In genomic region chr19:41777514-41777913, GRCm38 (mm10) we compare ENCODE assay signal across 13 mouse cellular contexts. TPM values are rescaled to one million over a fixed set of nuclear protein-coding genes. Genes with fewer than 3 reads are reported as not detected.
DNase-seq lines count a peak whose midpoint lies in the region; ATAC-seq and TF ChIP-seq lines count a peak whose summit lies in the region.
"Had no signal": no experiment of that assay in that cellular context is flagged by ENCODE, and none has a peak within 500 bp of the region (broad histone marks: within the 10 kb centered on the region; RNA-seq: fewer than 3 reads in every experiment).

No protein-coding gene starts in this region.

- ATAC-seq in liver, embryonic 14.5 days (ENCODE audit: insufficient read depth) = no peak
- no peak for ATAC-seq in liver, embryonic 12.5 days
- ATAC-seq: forebrain, embryonic 13.5 days had no signal

- TF ChIP-seq CTCF in liver, embryonic 14.5 days (IDR thresholded peaks at IDR 0.05; ENCODE audit: low read depth) = peak; percentile 41; the same call in 1 of the 2 replicates

- 87% methylated on average over 6 of the region's 6 CpGs for WGBS in heart, embryonic 10.5 days
- WGBS in liver, embryonic 14.5 days (ENCODE audit: insufficient replicate concordance) = 81% methylated on average over 6 of the region's 6 CpGs
- 84% methylated on average over 6 of the region's 6 CpGs for WGBS in liver, embryonic 12.5 days (ENCODE audit: insufficient replicate concordance)

- H3K9ac ChIP-seq in liver, embryonic 14.5 days (replicated peaks) = no peak overlapping the region
- H3K9ac ChIP-seq in liver, embryonic 12.5 days = no peak overlapping the region
- H3K9ac ChIP-seq: forebrain, embryonic 13.5 days; kidney, embryonic 15.5 days; limb, embryonic 13.5 days had no signal

- H3K4me3 ChIP-seq in heart, embryonic 10.5 days = no peak overlapping the region
- no peak overlapping the region for H3K4me3 ChIP-seq in liver, embryonic 14.5 days (ENCODE audit: insufficient read depth in 1 of 2, low read depth in 2 of 2, low read length in 2 of 2)
- H3K4me3 ChIP-seq in liver, embryonic 12.5 days = no peak overlapping the region
- H3K4me3 ChIP-seq: forebrain, embryonic 13.5 days; kidney, embryonic 15.5 days; limb, embryonic 13.5 days; megakaryocyte, embryonic 14.5 days had no signal

- no peak overlapping the region for H3K4me2 ChIP-seq in liver, embryonic 14.5 days (ENCODE audit: low read depth)
- no peak overlapping the region for H3K4me2 ChIP-seq in liver, embryonic 12.5 days
- H3K4me2 ChIP-seq: forebrain, embryonic 13.5 days; kidney, embryonic 15.5 days; limb, embryonic 13.5 days had no signal

- no peak overlapping the region for H3K27ac ChIP-seq in heart, embryonic 10.5 days
- H3K27ac ChIP-seq in liver, embryonic 14.5 days = no peak overlapping the region
- H3K27ac ChIP-seq in liver, embryonic 12.5 days = no peak overlapping the region
- H3K27ac ChIP-seq: forebrain, embryonic 13.5 days; kidney, embryonic 15.5 days; limb, embryonic 13.5 days had no signal

- peak; percentile 15 for DNase-seq in adrenal gland, adult 2 months
- DNase-seq in adrenal gland, adult 18-20 months (ENCODE audit: low spot score in 2 of 2) = no peak
- DNase-seq in heart, adult 11 months = peak; percentile 70
- no peak for DNase-seq in heart, embryonic 10.5 days (ENCODE audit: low spot score)
- DNase-seq in liver, embryonic 14.5 days (ENCODE audit: low read depth in 3 of 3, low spot score in 3 of 3) = no peak
- peak; percentile 31 to 60 for DNase-seq in adrenal gland, postnatal 36 days
- DNase-seq in neural tube, embryonic 10.5 days (ENCODE audit: extremely low spot score, low spot score) = no peak
- DNase-seq: layer of hippocampus, postnatal 36 days had no signal

- no peaks in the 10 kb centered on the region for H3K9me3 ChIP-seq in heart, embryonic 10.5 days
- no peaks in the 10 kb centered on the region for H3K9me3 ChIP-seq in liver, embryonic 14.5 days (ENCODE audit: control insufficient read depth, low read length)
- no peaks in the 10 kb centered on the region for H3K9me3 ChIP-seq in liver, embryonic 12.5 days (replicated peaks)
- H3K9me3 ChIP-seq: forebrain, embryonic 13.5 days; kidney, embryonic 15.5 days; limb, embryonic 13.5 days; megakaryocyte, embryonic 14.5 days had no signal

- H3K4me1 ChIP-seq in heart, embryonic 10.5 days = no peaks in the 10 kb centered on the region
- H3K4me1 ChIP-seq in liver, embryonic 14.5 days (replicated peaks; ENCODE audit: control insufficient read depth in 2 of 2, insufficient read depth in 2 of 2, low read length in 1 of 2) = no peaks in the 10 kb centered on the region
- H3K4me1 ChIP-seq in liver, embryonic 12.5 days = no peaks in the 10 kb centered on the region
- H3K4me1 ChIP-seq: kidney, embryonic 15.5 days; limb, embryonic 13.5 days had no signal

- H3K36me3 ChIP-seq in heart, embryonic 10.5 days = peaks cover 79% of the 10 kb centered on the region
- peaks cover 93% of the 10 kb centered on the region for H3K36me3 ChIP-seq in liver, embryonic 14.5 days (replicated peaks; ENCODE audit: control insufficient read depth, insufficient read depth, low read depth)
- peaks cover 97% of the 10 kb centered on the region for H3K36me3 ChIP-seq in liver, embryonic 12.5 days

- no peak for TF ChIP-seq EP300 in liver, embryonic 14.5 days (IDR thresholded peaks at IDR 0.05; ENCODE audit: low read depth)

- H3K27me3 ChIP-seq in heart, embryonic 10.5 days (ENCODE audit: insufficient read depth, poor library complexity, severe bottlenecking) = no peaks in the 10 kb centered on the region
- no peaks in the 10 kb centered on the region for H3K27me3 ChIP-seq in liver, embryonic 14.5 days (ENCODE audit: control insufficient read depth, insufficient read depth, low read length)
- H3K27me3 ChIP-seq in liver, embryonic 12.5 days (replicated peaks) = no peaks in the 10 kb centered on the region
- H3K27me3 ChIP-seq: forebrain, embryonic 13.5 days; kidney, embryonic 15.5 days; limb, embryonic 13.5 days; megakaryocyte, embryonic 14.5 days had no signal

RNA-seq across cellular contexts. Expression of gene Arhgap19, which starts 24.3 kb away (rescaled TPM):
- 1 to 10 TPM; 3.5 to 5.2 TPM for total RNA-seq in adrenal gland, adult 2 months (2021)
- polyA plus RNA-seq in adrenal gland, adult 2 months (2012; rRNA removed) = 0.83 TPM in 2 replicates
- 1 to 10 TPM; 4.2 to 4.8 TPM for total RNA-seq in adrenal gland, adult 18-20 months (2021)
- 23.6 and 29.5 TPM in 2 replicates for polyA plus RNA-seq in heart, embryonic 10.5 days (2016; fragmentation: Nextera tagmentation; extraction: Ambion mirVana)
- 16.8 and 21.8 TPM in 2 replicates for polyA plus RNA-seq in liver, embryonic 14.5 days (2012; rRNA removed)
- polyA plus RNA-seq in liver, embryonic 14.5 days (2014; fragmentation: Nextera tagmentation; extraction: Ambion mirVana) = 29.5 and 30.0 TPM in 2 replicates
- 37.6 and 40.7 TPM in 2 replicates for polyA plus RNA-seq in liver, embryonic 12.5 days (2016; fragmentation: Nextera tagmentation; extraction: Ambion mirVana)
- 1 to 10 TPM; 5.0 to 5.8 TPM for total RNA-seq in adrenal gland, postnatal 36 days (2021)

RNA-seq across cellular contexts. Expression of gene Slit1, which starts 34.0 kb away (rescaled TPM):
- total RNA-seq in adrenal gland, adult 2 months (2021) = 10 to 100 TPM in 1 of 2 experiments, 1 to 10 TPM in 1; 2.9 to 18.1 TPM
- 11.9 and 17.9 TPM in 2 replicates for polyA plus RNA-seq in adrenal gland, adult 2 months (2012; rRNA removed)
- 1 to 10 TPM; 3.5 to 8.0 TPM for total RNA-seq in adrenal gland, adult 18-20 months (2021)
- polyA plus RNA-seq in heart, embryonic 10.5 days (2016; fragmentation: Nextera tagmentation; extraction: Ambion mirVana) = 0.21 and 0.87 TPM in 2 replicates
- 0.10 and 0.14 TPM in 2 replicates for polyA plus RNA-seq in liver, embryonic 14.5 days (2012; rRNA removed)
- polyA plus RNA-seq in liver, embryonic 14.5 days (2014; fragmentation: Nextera tagmentation; extraction: Ambion mirVana) = not detected in 2 replicates
- 0.07 and 0.10 TPM in 2 replicates for polyA plus RNA-seq in liver, embryonic 12.5 days (2016; fragmentation: Nextera tagmentation; extraction: Ambion mirVana)
- 10 to 100 TPM in 1 of 2 experiments, 1 to 10 TPM in 1; 7.6 to 18.4 TPM for total RNA-seq in adrenal gland, postnatal 36 days (2021)

RNA-seq across cellular contexts. Expression of gene Frat1, which starts 52.3 kb away (rescaled TPM):
- total RNA-seq in adrenal gland, adult 2 months (2021) = 10 to 100 TPM in 1 of 2 experiments, 1 to 10 TPM in 1; 3.8 to 10.8 TPM
- polyA plus RNA-seq in adrenal gland, adult 2 months (2012; rRNA removed) = 9.7 and 14.7 TPM in 2 replicates
- 1 to 10 TPM; 4.1 to 4.9 TPM for total RNA-seq in adrenal gland, adult 18-20 months (2021)
- 3.2 and 6.6 TPM in 2 replicates for polyA plus RNA-seq in heart, embryonic 10.5 days (2016; fragmentation: Nextera tagmentation; extraction: Ambion mirVana)
- 3.0 and 3.4 TPM in 2 replicates for polyA plus RNA-seq in liver, embryonic 14.5 days (2012; rRNA removed)
- 9.9 and 10.2 TPM in 2 replicates for polyA plus RNA-seq in liver, embryonic 14.5 days (2014; fragmentation: Nextera tagmentation; extraction: Ambion mirVana)
- polyA plus RNA-seq in liver, embryonic 12.5 days (2016; fragmentation: Nextera tagmentation; extraction: Ambion mirVana) = 16.5 and 17.2 TPM in 2 replicates
- 1 to 10 TPM; 4.9 to 7.8 TPM for total RNA-seq in adrenal gland, postnatal 36 days (2021)

Comparison
In these comparisons a context has a peak if more than half of its experiments do, and no peak if none do; other contexts are left out.
1. DNase-seq: peak in adrenal gland, adult 2 months (single experiment), heart, adult 11 months (single experiment) and adrenal gland, postnatal 36 days (2 of 2); none in adrenal gland, adult 18-20 months (0 of 2), heart, embryonic 10.5 days (single experiment), liver, embryonic 14.5 days (0 of 3) and neural tube, embryonic 10.5 days (single experiment).